ENCODE assay signal across 11 mouse cellular contexts in genomic region chr8:124494397-124494796, GRCm38 (mm10). TPM values are rescaled to one million over a fixed set of nuclear protein-coding genes. Genes with fewer than 3 reads are reported as not detected.
A peak's percentile ranks its signal among the peaks of the same experiment; 100 is the strongest.
DNase-seq lines count a peak whose midpoint lies in the region; ATAC-seq and TF ChIP-seq lines count a peak whose summit lies in the region.
"Had no signal": no experiment of that assay in that cellular context is flagged by ENCODE, and none has a peak within 500 bp of the region (broad histone marks: within the 10 kb centered on the region; RNA-seq: fewer than 3 reads in every experiment).

No protein-coding gene starts in this region.

- H3K9ac ChIP-seq in midbrain, embryonic 15.5 days, result no peak overlapping the region
- H3K9ac ChIP-seq: heart, embryonic 15.5 days had no signal

- H3K9me3 ChIP-seq in midbrain, embryonic 15.5 days, result no peaks in the 10 kb centered on the region
- H3K9me3 ChIP-seq: heart, embryonic 15.5 days had no signal

- H3K4me1 ChIP-seq in midbrain, embryonic 15.5 days, result no peaks in the 10 kb centered on the region
- H3K4me1 ChIP-seq: heart, embryonic 15.5 days had no signal

- H3K27ac ChIP-seq in layer of hippocampus, adult 2 months, result peak overlapping the region; percentile 85
- no peak overlapping the region for H3K27ac ChIP-seq in midbrain, embryonic 15.5 days
- H3K27ac ChIP-seq: heart, embryonic 15.5 days; macrophage had no signal

- TF ChIP-seq CTCF in layer of hippocampus, adult 2 months (conservative IDR thresholded peaks at IDR 0.05), result no peak

- 70% methylated on average over 3 of the region's 3 CpGs for WGBS in midbrain, embryonic 15.5 days

- H3K4me2 ChIP-seq in midbrain, embryonic 15.5 days, result no peak overlapping the region
- H3K4me2 ChIP-seq: heart, embryonic 15.5 days had no signal

- H3K4me3 ChIP-seq in layer of hippocampus, adult 2 months, result no peak overlapping the region
- H3K4me3 ChIP-seq in midbrain, embryonic 15.5 days, result no peak overlapping the region
- H3K4me3 ChIP-seq: heart, embryonic 15.5 days had no signal

- H3K27me3 ChIP-seq in midbrain, embryonic 15.5 days (replicated peaks), result no peaks in the 10 kb centered on the region

- H3K36me3 ChIP-seq in midbrain, embryonic 15.5 days (replicated peaks), result no peaks in the 10 kb centered on the region
- H3K36me3 ChIP-seq: heart, embryonic 15.5 days had no signal

- no peak for ATAC-seq in midbrain, embryonic 15.5 days (replicated peaks)

- no peak for DNase-seq in layer of hippocampus, adult 2 months (ENCODE audit: low spot score in 2 of 2)
- DNase-seq in layer of hippocampus, adult 9-11 months, result no peak
- DNase-seq in brain, adult 2 months (ENCODE audit: low read depth, low spot score), result peak; percentile 97
- DNase-seq in cerebellum, adult 9-10 months, result peak; percentile 95
- peak; percentile 89 to 94 for DNase-seq in kidney, postnatal 25 days
- no peak for DNase-seq in embryo, embryonic 11 days
- no peak for DNase-seq in gastrocnemius, adult 18-20 months (ENCODE audit: low spot score)
- DNase-seq: retina, postnatal 1 day had no signal

RNA-seq across cellular contexts. Expression of gene Cog2, which starts 26.2 kb away (rescaled TPM):
- 10 to 100 TPM; 45.3 to 49.0 TPM for total RNA-seq in layer of hippocampus, adult 2 months (2021)
- 35.4 and 38.1 TPM in 2 replicates for polyA plus RNA-seq in midbrain, embryonic 15.5 days (2015; fragmentation: Nextera tagmentation; extraction: Ambion mirVana)
- 10 to 100 TPM; 18.2 to 20.3 TPM for total RNA-seq in gastrocnemius, adult 18-20 months (2021)

RNA-seq across cellular contexts. Expression of gene Pgbd5, which starts 54.9 kb away (rescaled TPM):
- 100 to 1,000 TPM; 291 to 304 TPM for total RNA-seq in layer of hippocampus, adult 2 months (2021)
- 15.3 and 15.8 TPM in 2 replicates for polyA plus RNA-seq in midbrain, embryonic 15.5 days (2015; fragmentation: Nextera tagmentation; extraction: Ambion mirVana)
- under 1 TPM; 0.07 to 0.40 TPM for total RNA-seq in gastrocnemius, adult 18-20 months (2021)

Comparison
In these comparisons a context has a peak if more than half of its experiments do, and no peak if none do; other contexts are left out.
1. DNase-seq: peak in brain, adult 2 months (single experiment), cerebellum, adult 9-10 months (single experiment) and kidney, postnatal 25 days (2 of 2); none in layer of hippocampus, adult 2 months (0 of 2), layer of hippocampus, adult 9-11 months (single experiment), embryo, embryonic 11 days (single experiment) and gastrocnemius, adult 18-20 months (single experiment).
2. RNA of gene Pgbd5, which starts 54.9 kb away (total RNA-seq): 291 to 304 TPM in layer of hippocampus, adult 2 months; 0.07 to 0.40 TPM in gastrocnemius, adult 18-20 months; every median in the first group is over 100 times any median in the second.